Mouse (Mus musculus) embryonic fibroblast, embryonic 13.5 days (primary cell): ENCODE results near the gene Gm5134.

Source experiments
- CTCF ChIP-seq: IDR thresholded peaks from 2 replicates; pipeline ENCODE4 v1.5.1; 2011; ENCODE audit warnings: mild to moderate bottlenecking, control low read depth, low read length, moderate library complexity, borderline replicate concordance; ENCODE audit not compliant: insufficient read depth
- POLR2A ChIP-seq: IDR thresholded peaks from 2 replicates; pipeline ENCODE4 v1.6.1; 2011; ENCODE audit warnings: low read depth, mild to moderate bottlenecking, control low read depth, low read length, moderate library complexity

DNA sequence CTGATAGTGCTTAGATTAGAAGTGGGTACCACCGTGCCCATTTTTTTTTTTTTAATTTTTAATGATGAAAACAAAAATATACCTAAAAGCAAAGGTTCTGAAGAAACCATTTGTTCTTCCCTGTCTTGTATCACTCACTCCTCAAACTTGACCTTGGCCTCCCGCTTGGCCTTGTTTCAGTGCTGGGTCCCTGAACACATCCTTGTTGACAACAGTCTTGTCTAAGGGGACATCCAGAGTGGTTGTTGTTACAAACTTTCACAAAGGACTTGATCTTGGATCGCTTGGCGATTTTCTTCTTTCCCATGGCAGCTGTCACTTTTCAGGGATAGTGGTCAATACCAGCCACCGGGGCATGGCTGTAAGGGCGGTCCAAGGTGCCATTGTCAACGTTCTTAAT lies 9.1 kb upstream of the Gm5134 start:
- TF ChIP-seq CTCF (no peak), POLR2A (no peak)
